Mouse (Mus musculus) layer of hippocampus, postnatal 25 days (tissue): ENCODE measurements at regions not wholly inside any gene's neighbourhood (a gene's known extent, or its start where the extent isn't known, plus 50 kb on each side); places are given as distances from the start of the nearest gene placed in this dataset.

ENCODE experiments used
- DNase-seq, 2 experiments: peaks; one replicate each; pipeline ENCODE4 v3.0.0; 2022; ENCODE audit warnings: mixed read lengths in 2 of 2, low spot score in 1 of 2; ENCODE audit errors: extremely low spot score in 1 of 2

DNA sequence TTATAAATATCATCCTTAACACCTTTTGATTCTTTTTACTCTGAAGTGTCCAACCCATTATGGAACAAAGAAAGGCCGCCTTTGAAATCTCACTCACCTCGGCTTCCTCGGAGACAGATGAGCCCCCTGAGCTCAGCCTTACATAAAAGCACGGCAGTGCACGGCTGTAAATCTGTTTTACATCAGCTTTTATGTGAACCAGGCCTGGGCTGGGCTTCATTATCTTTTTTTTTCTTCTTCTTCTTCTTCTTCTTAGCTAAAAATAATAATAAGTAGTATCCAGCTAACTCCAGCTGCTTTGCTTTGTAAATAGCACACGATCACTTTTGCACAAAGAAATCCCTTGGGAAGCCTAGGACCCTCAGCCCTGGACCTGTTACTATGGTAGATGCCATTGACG, 204.3 kb upstream of the Ntm start:
- DNase-seq, result no peak

- no peak for DNase-seq
These were observed 211.7 kb upstream of the Ntm start for GRCm38 (mm10) chr9:30174646-30175045.

DNA sequence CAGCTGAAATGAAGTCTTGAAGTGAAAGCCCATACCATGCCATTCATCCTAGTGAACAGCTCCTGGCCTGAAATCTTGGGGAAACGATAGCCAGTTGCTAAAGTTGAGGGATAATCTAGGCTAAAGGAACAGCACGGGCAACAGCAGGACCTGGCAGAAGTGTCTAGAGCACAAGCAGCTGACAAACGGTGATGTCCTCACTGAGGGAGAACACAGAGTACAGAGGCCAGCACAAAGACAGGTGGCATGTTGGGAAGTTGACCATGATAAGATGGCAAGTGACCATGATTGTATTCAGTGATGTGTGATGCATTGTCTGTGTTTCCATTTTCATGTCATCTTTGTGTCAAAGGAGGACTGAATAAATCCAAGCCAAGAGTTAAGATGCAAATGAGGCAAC, 212.4 kb upstream of the Ntm start:
- no peak for DNase-seq

DNA sequence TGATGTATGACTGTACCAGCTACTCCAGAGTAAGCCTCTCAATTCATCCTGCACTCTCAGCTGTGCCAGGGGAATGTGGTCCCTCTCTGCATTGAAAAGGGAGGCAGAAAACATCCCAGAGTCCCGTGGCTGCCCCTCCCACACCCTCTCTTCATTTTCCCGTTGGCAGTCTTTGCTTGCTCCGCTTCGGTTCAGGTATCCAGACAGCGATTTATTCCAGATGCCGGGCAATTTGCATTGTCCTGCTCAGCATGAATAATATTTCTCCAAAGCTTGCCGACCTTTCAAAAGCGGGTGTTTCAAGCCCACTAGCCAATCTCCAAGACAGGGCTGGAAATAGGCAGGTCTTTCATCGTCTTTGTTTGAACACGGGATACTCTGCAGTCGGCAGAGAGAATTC, 220.5 kb upstream of the Ntm start:
- DNase-seq, result no peak

DNA sequence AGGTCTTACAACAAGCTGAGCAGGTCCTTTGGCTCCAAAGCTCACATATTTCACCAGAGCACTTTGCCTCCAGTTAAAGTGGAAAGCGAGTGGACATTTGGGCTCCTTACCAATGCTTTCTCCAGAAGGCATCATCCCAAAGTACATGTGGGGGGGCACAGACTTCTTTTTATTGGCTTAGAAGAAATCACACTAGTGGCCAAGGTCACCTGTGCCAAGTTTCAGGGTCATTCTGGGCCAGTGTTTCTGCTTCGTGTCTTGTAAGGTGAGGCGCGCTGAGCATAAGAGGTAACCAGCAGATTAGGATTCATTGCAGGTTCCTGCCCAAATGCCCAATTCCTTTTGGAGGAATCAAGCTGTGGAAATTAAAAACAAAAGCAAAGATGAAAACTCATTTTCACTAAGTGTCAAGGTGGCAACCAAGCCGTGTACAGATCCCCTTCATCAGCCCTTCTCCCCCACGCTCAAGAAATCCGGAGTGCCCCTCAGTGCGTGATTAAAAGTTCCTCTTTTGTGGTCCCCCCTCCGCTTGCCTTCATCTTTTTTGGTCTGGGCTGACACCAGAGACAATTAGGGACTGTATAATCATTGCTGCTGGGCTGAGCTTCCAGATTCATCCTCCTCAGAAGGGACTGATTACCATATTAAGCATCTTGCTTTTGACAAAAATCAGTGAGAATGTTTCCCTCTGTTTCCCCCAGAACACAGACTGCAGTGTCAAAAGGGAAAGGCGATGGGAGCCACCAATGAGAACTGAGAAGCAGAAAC, 222.2 kb upstream of the Ntm start:
- DNase-seq, result no peak

DNA sequence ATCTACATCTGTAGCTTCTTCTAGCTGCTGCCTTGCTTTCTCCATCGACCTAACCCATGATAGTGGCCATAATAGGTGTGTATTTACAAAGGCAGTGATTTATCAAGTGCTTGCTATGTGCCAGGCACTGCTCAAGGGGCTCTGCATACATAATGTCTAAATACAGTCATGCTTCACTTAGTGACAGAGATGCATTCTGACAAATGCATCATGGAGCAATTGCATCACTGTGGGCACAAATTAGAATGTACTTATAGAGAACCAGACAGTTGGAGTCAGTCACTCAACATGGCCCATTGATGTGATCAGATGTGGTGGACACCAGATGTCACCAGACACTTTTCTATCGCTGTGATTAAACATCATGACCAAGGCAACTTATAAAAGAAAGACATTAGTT, 223.3 kb upstream of the Ntm start:
- DNase-seq, result no peak

- DNase-seq, result no peak
These were observed 227.1 kb upstream of the Ntm start for GRCm38 (mm10) chr9:30190078-30190477.

DNA sequence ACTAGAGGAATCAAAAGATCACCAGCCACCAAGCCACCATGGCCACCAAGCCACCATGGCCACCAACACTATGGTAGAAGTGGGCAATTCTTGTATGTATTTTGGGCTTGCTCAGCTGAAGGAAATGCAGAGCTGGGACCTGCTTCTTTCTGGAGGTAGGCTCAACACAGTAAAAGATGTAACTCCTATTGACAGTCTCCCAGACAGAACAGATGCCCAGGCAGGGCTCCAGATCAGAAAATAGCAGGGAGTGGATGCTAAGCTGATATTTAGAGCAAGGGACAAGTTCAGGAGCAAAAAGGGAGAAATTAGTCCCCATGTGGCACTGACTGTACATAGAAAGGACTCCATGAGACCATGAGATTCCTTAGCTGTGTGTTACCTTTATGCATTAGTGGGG, 228.2 kb upstream of the Ntm start:
- DNase-seq, result peak in 1 of 2 experiments; percentile 16

DNA sequence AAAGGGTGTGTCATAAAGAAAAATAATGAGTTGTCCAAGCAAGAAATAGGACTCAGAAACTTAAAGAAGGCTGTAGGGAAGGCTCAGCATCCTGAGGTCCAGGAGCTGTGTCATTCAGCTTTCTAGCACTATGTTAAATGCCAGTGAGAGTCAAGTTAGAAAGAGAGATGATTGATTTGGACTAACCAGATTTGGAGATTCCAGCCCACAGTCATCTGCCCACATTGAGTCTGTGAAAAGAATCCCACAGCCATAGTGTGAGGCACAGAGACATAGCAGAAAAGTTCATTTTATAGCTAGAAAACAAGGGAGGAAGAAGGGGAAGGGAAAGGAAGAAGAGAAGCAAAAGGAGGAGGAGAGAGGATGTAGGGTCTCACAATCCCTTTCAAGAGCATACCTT, 229.0 kb upstream of the Ntm start:
- DNase-seq, result no peak

DNA sequence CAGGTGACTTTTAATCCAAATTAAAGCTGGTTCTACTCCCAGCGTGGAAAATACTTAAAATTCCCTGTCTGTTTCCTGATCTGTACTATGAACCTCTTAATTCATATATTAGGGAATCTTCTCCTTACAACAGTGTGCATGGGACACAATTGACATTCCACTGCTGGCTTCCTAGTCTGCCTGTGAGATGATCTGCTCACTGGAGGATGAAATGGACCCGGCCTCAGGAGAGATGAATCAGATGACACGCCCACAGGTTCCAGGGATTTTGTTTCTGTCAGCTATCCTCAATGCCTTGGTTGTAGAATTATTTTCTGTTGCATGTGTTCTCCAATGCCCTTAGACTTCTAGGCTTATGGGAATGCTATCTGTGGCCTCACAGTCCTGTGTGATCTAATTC, 231.9 kb upstream of the Ntm start:
- DNase-seq, result no peak

GRCm38 (mm10) chr9:30202411-30202810, 224.5 kb upstream of the Snx19 start:
- DNase-seq, result no peak

GRCm38 (mm10) chr9:30207631-30208030, 219.3 kb upstream of the Snx19 start:
- no peak for DNase-seq

- no peak for DNase-seq
These were observed 217.1 kb upstream of the Snx19 start for GRCm38 (mm10) chr9:30209806-30210205.

DNA sequence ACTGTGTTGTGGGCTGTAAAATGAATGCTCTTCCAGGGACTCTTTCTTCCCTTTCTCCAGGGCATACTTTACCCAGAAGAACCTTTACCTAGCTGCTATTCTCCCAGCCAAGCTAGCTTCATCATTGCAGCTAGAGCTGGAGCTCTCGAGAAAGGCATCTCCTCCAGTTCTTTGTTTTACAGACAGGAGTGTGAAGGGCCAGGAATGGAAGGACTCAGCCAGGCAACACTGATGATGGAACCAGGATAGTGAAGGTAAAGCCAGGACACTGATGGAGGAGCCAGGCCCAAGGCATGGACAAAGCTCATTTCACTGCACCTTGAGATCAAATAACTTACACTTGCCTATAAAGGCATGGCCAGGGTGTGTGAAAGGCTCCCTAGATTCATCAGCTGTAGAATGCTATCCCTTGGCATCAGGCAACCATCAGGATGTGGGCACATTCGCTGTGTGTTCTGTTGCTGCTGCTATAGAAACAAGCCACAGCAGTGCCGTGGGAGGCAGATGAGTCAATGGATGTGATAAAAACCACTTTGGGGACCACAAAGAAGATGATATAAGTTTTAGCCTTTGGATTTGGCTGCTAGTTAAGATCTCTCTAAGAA, 214.3 kb upstream of the Snx19 start:
- peak; percentile 12 to 16 for DNase-seq

DNA sequence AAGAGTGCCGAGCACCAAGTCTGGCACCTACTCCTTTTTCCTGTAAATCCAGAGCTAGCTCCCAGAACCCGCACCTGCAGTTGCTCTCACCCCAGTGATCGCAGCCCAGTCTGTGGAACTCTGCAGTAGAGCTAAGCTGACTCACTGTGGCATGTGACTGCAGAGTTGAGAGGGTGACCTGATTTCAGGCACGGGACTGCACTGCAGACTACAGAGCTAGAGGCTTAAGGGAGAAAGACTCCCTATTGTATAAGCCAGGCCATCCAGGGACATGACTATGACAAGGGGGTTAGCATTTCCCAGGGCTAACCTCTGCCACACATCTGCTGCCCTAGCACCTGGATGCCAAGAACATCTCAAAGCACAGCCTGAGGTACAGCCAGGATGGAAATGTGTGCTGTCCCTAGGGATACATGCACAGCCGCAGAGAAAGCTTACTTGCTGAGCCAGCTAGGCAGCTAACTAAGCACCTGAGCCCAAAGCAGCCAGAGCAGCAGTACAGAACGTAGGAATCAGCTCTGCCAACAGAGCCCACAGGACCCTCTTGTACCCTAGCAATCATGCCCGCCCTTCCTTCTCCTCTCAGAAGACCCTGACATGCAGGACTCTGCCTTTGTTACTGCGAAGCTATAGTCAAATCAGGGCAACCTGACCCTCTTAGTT, 192.3 kb upstream of the Snx19 start:
- DNase-seq, result no peak

GRCm38 (mm10) chr9:30235791-30236190, 191.1 kb upstream of the Snx19 start:
- no peak for DNase-seq

- no peak for DNase-seq
These were observed 184.8 kb upstream of the Snx19 start for GRCm38 (mm10) chr9:30242107-30242506.

DNA sequence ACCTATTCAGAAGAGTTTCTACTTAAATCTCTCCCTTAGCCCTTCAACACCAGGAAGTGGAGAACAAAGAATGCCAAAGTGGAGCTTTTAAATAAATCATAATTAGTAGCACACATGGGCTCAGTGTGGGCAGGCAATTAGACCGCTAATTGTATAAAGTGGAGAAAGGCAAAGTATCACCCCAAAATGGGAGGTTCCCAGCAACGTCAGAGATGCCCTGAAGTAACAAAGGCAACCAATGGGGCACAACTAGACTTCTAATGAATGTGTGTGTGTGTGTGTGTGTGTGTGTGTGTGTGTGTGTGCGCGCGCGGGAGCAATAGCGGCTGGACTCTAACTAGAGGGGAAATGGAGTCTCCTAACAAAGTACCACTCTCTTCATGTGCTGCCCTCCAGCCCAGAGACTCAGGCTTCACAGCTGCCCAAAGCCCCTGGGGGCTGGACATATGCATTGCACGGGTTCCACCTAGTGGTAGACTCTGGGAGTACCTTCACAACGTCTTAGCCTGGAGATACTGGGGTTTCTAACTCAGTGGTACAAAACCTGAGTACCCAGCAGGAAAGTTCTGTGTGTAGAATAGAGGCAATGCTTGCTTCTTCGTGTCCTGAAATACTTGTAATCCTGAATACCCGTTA, 162.3 kb upstream of the Snx19 start:
- peak; percentile 46 to 85 for DNase-seq

DNA sequence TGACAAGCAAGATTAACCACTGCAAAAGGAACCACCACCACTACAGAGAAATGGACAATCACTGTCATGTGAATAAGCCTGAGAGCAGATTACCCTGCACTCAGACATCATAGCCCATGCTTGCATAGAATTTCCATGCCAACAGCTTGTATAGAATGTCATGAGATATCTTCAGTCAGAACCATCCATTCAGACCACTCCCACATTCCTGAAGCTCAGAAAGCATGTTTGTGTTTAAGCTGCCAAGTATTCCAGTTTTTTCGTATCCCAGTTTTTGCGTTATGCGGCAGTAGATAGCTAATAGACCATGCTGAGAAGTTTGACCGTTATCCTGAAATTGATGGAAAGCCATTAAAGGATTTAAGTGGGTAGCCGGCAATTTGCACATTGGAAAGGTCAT, 155.8 kb upstream of the Snx19 start:
- DNase-seq, result no peak

DNA sequence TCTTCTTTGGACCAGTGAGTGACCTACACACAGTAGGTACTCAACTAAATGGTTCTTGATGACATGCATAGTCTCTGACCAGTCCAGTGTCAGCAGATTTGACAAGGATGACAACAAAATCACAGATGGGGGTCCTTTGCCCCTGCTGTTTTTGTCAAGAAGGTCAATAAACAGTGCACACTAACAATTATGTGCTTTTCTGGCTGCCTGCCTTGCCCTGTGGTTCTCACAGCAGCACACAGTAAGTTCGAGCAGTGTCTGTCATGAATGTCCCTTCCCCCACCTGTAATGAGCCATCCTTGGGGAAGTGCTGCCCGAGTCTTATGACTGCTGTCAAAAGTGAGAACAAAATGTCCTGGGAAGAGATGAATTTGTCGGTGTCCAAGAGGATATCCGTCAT, 153.1 kb upstream of the Snx19 start:
- no peak for DNase-seq

- DNase-seq, result no peak
These were observed 148.7 kb upstream of the Snx19 start for GRCm38 (mm10) chr9:30278231-30278630.
